Mouse (Mus musculus): ENCODE data around the gene Olfr731. TPM values are rescaled to one million over a fixed set of nuclear protein-coding genes. Genes with fewer than 3 reads are reported as not detected.

Olfr731 gene
- polyA plus RNA-seq (2015; fragmentation: Nextera tagmentation; extraction: Ambion mirVana): not detected in 2 replicates

DNA sequence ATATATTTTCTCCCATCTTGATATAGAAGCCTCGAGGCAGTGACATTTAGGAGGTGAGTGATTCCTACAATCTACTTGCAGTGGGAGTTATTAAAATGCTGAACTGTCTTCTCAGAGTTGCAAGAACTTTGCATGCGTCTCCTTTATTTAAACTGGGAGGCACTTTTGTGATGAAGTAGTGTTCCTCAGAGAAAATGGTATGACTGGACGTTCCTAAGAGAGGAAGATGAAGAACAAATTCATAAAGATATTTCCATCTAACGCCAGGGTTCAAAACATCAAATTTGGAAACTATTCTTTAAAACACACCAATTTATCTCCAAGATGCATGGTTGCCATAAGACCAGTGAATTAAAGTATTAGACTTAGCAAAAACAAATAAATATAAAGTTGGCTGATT is at the start of gene Olfr731:
Olfr731 (minus strand) TSS at position 101 of the 400 bp plus-strand sequence.
- H3K4me3 ChIP-seq: no peak within 1 kb of the TSS
- no peaks in the 10 kb centered on the region for H3K4me1 ChIP-seq
- WGBS: 79% methylated on average over 4 of the region's 4 CpGs
- no peaks in the 10 kb centered on the region for H3K36me3 ChIP-seq
- H3K9ac ChIP-seq: no peak within 1 kb of the TSS
- H3K27ac ChIP-seq: no peak within 1 kb of the TSS
- no peak within 1 kb of the TSS for H3K4me2 ChIP-seq
- ATAC-seq (ENCODE audit: insufficient number of reproducible peaks, insufficient read depth, low FRiP score, low TSS enrichment, low read depth): no peak
- H3K9me3 ChIP-seq: no peaks in the 10 kb centered on the region
- H3K27me3 ChIP-seq: no peaks in the 10 kb centered on the region

DNA sequence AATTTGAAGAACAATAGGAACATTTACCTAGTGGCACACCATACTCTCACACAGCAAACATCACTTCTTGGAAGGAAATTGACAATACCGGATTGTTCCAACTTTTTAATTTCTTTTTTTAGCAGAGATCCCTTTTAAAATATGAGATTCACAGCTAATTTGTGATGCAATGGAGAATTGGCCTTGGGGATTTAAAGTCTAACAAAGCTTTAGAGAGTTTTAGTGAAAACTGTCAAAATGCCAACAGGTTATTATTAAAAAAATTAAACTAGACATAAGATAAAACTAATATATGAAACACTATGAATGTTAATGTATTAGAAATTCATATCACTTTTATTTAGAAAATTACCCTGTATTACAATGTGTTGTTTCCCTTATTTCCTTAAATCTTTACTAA is 42.4 kb upstream of the Olfr731 start, which contains the start of gene Olfr732:
Olfr732 (minus strand) TSS at position 101 of the 400 bp plus-strand sequence.
- H3K4me2 ChIP-seq: no peak within 1 kb of the TSS
- H3K27me3 ChIP-seq: no peaks in the 10 kb centered on the region
- no peak within 1 kb of the TSS for H3K4me3 ChIP-seq
- H3K4me1 ChIP-seq: no peaks in the 10 kb centered on the region
- no peak for ATAC-seq (ENCODE audit: insufficient number of reproducible peaks, insufficient read depth, low FRiP score, low TSS enrichment, low read depth)
- H3K9ac ChIP-seq: no peak within 1 kb of the TSS
- WGBS: 89% methylated on average over 1 of the region's 1 CpGs
- H3K36me3 ChIP-seq: no peaks in the 10 kb centered on the region
- no peak within 1 kb of the TSS for H3K27ac ChIP-seq
- no peaks in the 10 kb centered on the region for H3K9me3 ChIP-seq

DNA sequence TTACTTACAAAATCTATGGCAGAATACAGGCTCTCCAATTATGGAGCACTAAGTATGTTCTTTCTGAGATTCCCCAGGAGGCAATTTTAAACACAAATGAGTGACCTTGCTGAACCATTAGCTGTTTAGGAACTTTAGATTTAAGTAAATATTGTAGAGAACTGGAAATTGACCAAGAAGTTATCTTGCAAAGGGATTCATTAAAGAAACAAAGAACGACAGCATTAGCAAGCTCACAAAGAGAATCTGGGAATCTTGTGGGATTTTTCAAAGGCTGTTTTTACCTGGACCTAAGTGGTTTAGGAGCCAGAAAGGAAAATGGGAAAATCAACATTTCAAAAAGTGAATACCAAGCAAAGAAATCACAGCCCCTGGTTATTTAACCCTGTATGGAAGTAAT is 53.6 kb downstream of the Olfr731 start, which contains the start of gene Olfr730:
Olfr730 (minus strand) TSS at position 101 of the 400 bp plus-strand sequence.
- H3K9ac ChIP-seq: no peak within 1 kb of the TSS
- H3K27me3 ChIP-seq: no peaks in the 10 kb centered on the region
- ATAC-seq (ENCODE audit: insufficient number of reproducible peaks, insufficient read depth, low FRiP score, low TSS enrichment, low read depth): no peak
- H3K4me2 ChIP-seq: no peak within 1 kb of the TSS
- H3K4me3 ChIP-seq: no peak within 1 kb of the TSS
- no peak within 1 kb of the TSS for H3K27ac ChIP-seq
- no peaks in the 10 kb centered on the region for H3K36me3 ChIP-seq
- no peaks in the 10 kb centered on the region for H3K4me1 ChIP-seq
- WGBS: 51% methylated on average over 1 of the region's 1 CpGs
- H3K9me3 ChIP-seq: no peaks in the 10 kb centered on the region

Other genes with a start within 250 kb of the Olfr731 start
- not detected in 2 replicates for gene Olfr725, start 201.5 kb downstream of the Olfr731 start, polyA plus RNA-seq (2015; fragmentation: Nextera tagmentation; extraction: Ambion mirVana)
- not detected in 2 replicates for gene Olfr726, start 150.9 kb downstream of the Olfr731 start, polyA plus RNA-seq (2015; fragmentation: Nextera tagmentation; extraction: Ambion mirVana)
- gene Olfr727, start 118.7 kb downstream of the Olfr731 start, polyA plus RNA-seq (2015; fragmentation: Nextera tagmentation; extraction: Ambion mirVana): not detected in 2 replicates
- not detected in 2 replicates for gene Olfr728, start 99.2 kb downstream of the Olfr731 start, polyA plus RNA-seq (2015; fragmentation: Nextera tagmentation; extraction: Ambion mirVana)
- gene Olfr729, start 89.0 kb downstream of the Olfr731 start, polyA plus RNA-seq (2015; fragmentation: Nextera tagmentation; extraction: Ambion mirVana): 0.06 TPM in 1 of 2 replicates, not detected in the other
- gene Olfr730, start 53.7 kb downstream of the Olfr731 start, polyA plus RNA-seq (2015; fragmentation: Nextera tagmentation; extraction: Ambion mirVana): not detected in 2 replicates
- gene Olfr732, start 42.3 kb upstream of the Olfr731 start, polyA plus RNA-seq (2015; fragmentation: Nextera tagmentation; extraction: Ambion mirVana): not detected in 2 replicates
- gene Olfr733, start 59.7 kb upstream of the Olfr731 start, polyA plus RNA-seq (2015; fragmentation: Nextera tagmentation; extraction: Ambion mirVana): 0.10 TPM in 1 of 2 replicates, not detected in the other
- gene Olfr734, start 84.9 kb upstream of the Olfr731 start, polyA plus RNA-seq (2015; fragmentation: Nextera tagmentation; extraction: Ambion mirVana): not detected in 2 replicates
- gene Olfr735, start 107.0 kb upstream of the Olfr731 start, polyA plus RNA-seq (2015; fragmentation: Nextera tagmentation; extraction: Ambion mirVana): not detected in 2 replicates
- 0.07 TPM in 1 of 2 replicates, not detected in the other for gene Tlr11, start 116.0 kb upstream of the Olfr731 start, polyA plus RNA-seq (2015; fragmentation: Nextera tagmentation; extraction: Ambion mirVana)
- gene Olfr736, start 139.3 kb upstream of the Olfr731 start, polyA plus RNA-seq (2015; fragmentation: Nextera tagmentation; extraction: Ambion mirVana): 0.22 TPM in 1 of 2 replicates, not detected in the other
- gene Olfr738, start 165.7 kb upstream of the Olfr731 start, polyA plus RNA-seq (2015; fragmentation: Nextera tagmentation; extraction: Ambion mirVana): not detected in 2 replicates
- gene Olfr739, start 176.8 kb upstream of the Olfr731 start, polyA plus RNA-seq (2015; fragmentation: Nextera tagmentation; extraction: Ambion mirVana): not detected in 2 replicates
- gene Olfr740, start 203.7 kb upstream of the Olfr731 start, polyA plus RNA-seq (2015; fragmentation: Nextera tagmentation; extraction: Ambion mirVana): not detected in 2 replicates
- gene Olfr741, start 230.9 kb upstream of the Olfr731 start, polyA plus RNA-seq (2015; fragmentation: Nextera tagmentation; extraction: Ambion mirVana): not detected in 2 replicates

All from embryonic facial prominence, embryonic 13.5 days (tissue).